Mouse (Mus musculus) midbrain, embryonic 16.5 days (tissue): ENCODE data around the gene Yipf2. TPM values are rescaled to one million over a fixed set of nuclear protein-coding genes. Genes with fewer than 3 reads are reported as not detected.
"Not testable (repeated sequence)": the region's sequence is repeated elsewhere in the genome, so short reads cannot be mapped to it uniquely, and the experiment has no call there.

Source experiments
- ATAC-seq: fragments of 200-750 bp; cut with Nextera tagmentation; 2 replicates; pipeline ENCODE4 v1.8.0; 2017; ENCODE audit warnings: moderate TSS enrichment
- H3K27ac ChIP-seq: fragments of 300-500 bp; sonication (generic); 2 replicates; pipeline ENCODE4 v1.5.1; 2014; ENCODE audit warnings: mild to moderate bottlenecking, low read length, mixed read lengths
- H3K27me3 ChIP-seq: fragments of 300-500 bp; sonication (generic); 2 replicates; pipeline ENCODE4 v1.6.1; 2014; ENCODE audit warnings: low read depth, low read length, mixed read lengths; ENCODE audit not compliant: control insufficient read depth, insufficient read depth
- H3K36me3 ChIP-seq: fragments of 300-500 bp; sonication (generic); 2 replicates; pipeline ENCODE4 v1.6.1; 2014; ENCODE audit warnings: mild to moderate bottlenecking, low read length, moderate library complexity, mixed read lengths; ENCODE audit not compliant: control insufficient read depth, insufficient read depth
- H3K4me1 ChIP-seq: fragments of 300-500 bp; sonication (generic); 2 replicates; pipeline ENCODE4 v1.6.1; 2014; ENCODE audit warnings: mild to moderate bottlenecking, low read length, mixed read lengths; ENCODE audit not compliant: control insufficient read depth, insufficient read depth
- H3K4me2 ChIP-seq: fragments of 300-500 bp; sonication (generic); 2 replicates; pipeline ENCODE4 v1.6.1; 2014; ENCODE audit warnings: mild to moderate bottlenecking, low read length, mixed read lengths
- H3K4me3 ChIP-seq: fragments of 300-500 bp; sonication (generic); 2 replicates; pipeline ENCODE4 v1.5.1; 2014; ENCODE audit warnings: low read depth, mild to moderate bottlenecking, low read length, moderate library complexity, mixed read lengths
- H3K9ac ChIP-seq: fragments of 300-500 bp; sonication (generic); 2 replicates; pipeline ENCODE4 v1.6.1; 2014; ENCODE audit warnings: low read depth, low read length, mixed read lengths
- H3K9me3 ChIP-seq: fragments of 300-500 bp; sonication (generic); replicated peaks from 2 replicates; pipeline ENCODE4 v1.6.1; 2014; ENCODE audit warnings: mild to moderate bottlenecking, low read length, mixed read lengths; ENCODE audit not compliant: control insufficient read depth, poor library complexity, severe bottlenecking
- WGBS: fragments of 180-500 bp; shearing (Covaris S2); extraction: QIAGEN DNeasy Blood & Tissue Kit; methylation state at CpG from one replicate; pipeline ENCODE4 v1.1.7; 2014; 5-methylcytosine and 5-hydroxymethylcytosine counted together
- polyA plus RNA-seq: library from polyadenylated mRNA; unstranded; fragments of >200 nt; fragmentation: Nextera tagmentation; extraction: Ambion mirVana; gene quantifications from 2 replicates; pipeline ENCODE4 v1.2.1, GENCODE M21; 2015

The Yipf2 gene
- polyA plus RNA-seq, 1 experiment from 2014 or later = 26.9 TPM

- WGBS = 49% methylated on average over 10 of the region's 10 CpGs
- ATAC-seq = peak; percentile 64; the same call in 1 of the 2 replicates
- H3K4me2 ChIP-seq = no peak overlapping the region
These were observed 9.2 kb upstream of the Yipf2 start for GRCm38 (mm10) chr9:21601722-21602399.

GRCm38 (mm10) chr9:21601073-21601472 is 8.4 kb upstream of the Yipf2 start:
- ATAC-seq = no peak
- no peak overlapping the region for H3K4me3 ChIP-seq
- 92% methylated on average over 2 of the region's 2 CpGs for WGBS
- no peaks in the 10 kb centered on the region for H3K27me3 ChIP-seq
- H3K4me1 ChIP-seq = no peaks in the 10 kb centered on the region
- 0 out of 2 replicates have a peak, but pooled peaks cover 2% of the 10 kb centered on the region for H3K36me3 ChIP-seq
- no peaks in the 10 kb centered on the region for H3K9me3 ChIP-seq
- no peak overlapping the region for H3K4me2 ChIP-seq
- H3K27ac ChIP-seq = no peak overlapping the region
- H3K9ac ChIP-seq = no peak overlapping the region

More at GRCm38 (mm10) chr9:21601722-21602399, 9.2 kb upstream of the Yipf2 start:
- H3K36me3 ChIP-seq = no peaks in the 10 kb centered on the region
- H3K4me1 ChIP-seq = no peaks in the 10 kb centered on the region
- H3K4me3 ChIP-seq = no peak overlapping the region
- H3K27me3 ChIP-seq = no peaks in the 10 kb centered on the region
- H3K9me3 ChIP-seq = no peaks in the 10 kb centered on the region
- H3K9ac ChIP-seq = no peak overlapping the region
- no peak overlapping the region for H3K27ac ChIP-seq

- ATAC-seq = no peak
- Histone ChIP-seq H3K36me3 (0 out of 2 replicates have a peak, but pooled peaks cover 3% of the 10 kb centered on the region), H3K4me2 (no peak overlapping the region), H3K9ac (no peak overlapping the region), H3K27me3 (no peaks in the 10 kb centered on the region), H3K4me3 (no peak overlapping the region), H3K27ac (no peak overlapping the region), H3K4me1 (peaks cover 1% of the 10 kb centered on the region; the same call in 1 of the 2 replicates), H3K9me3 (no peaks in the 10 kb centered on the region)
- WGBS = 72% methylated on average over 3 of the region's 3 CpGs
These were observed 7.6 kb upstream of the Yipf2 start for GRCm38 (mm10) chr9:21600186-21600585.

- WGBS = 38% methylated on average over 2 of the region's 2 CpGs
- no peaks in the 10 kb centered on the region for H3K9me3 ChIP-seq
- no peak overlapping the region for H3K4me2 ChIP-seq
- H3K27me3 ChIP-seq = no peaks in the 10 kb centered on the region
- H3K4me1 ChIP-seq = peaks cover 18% of the 10 kb centered on the region
- H3K27ac ChIP-seq = no peak overlapping the region
- ATAC-seq = no peak
- H3K4me3 ChIP-seq = no peak overlapping the region
- H3K9ac ChIP-seq = no peak overlapping the region
- H3K36me3 ChIP-seq = 0 out of 2 replicates have a peak, but pooled peaks cover 5% of the 10 kb centered on the region
These were observed 5.6 kb upstream of the Yipf2 start for GRCm38 (mm10) chr9:21598198-21598597.

GRCm38 (mm10) chr9:21594838-21595237 is 2.2 kb upstream of the Yipf2 start:
- Histone ChIP-seq H3K27me3 (no peaks in the 10 kb centered on the region), H3K4me3 (no peak overlapping the region), H3K4me2 (no peak overlapping the region), H3K9ac (no peak overlapping the region), H3K27ac (no peak overlapping the region), H3K36me3 (0 out of 2 replicates have a peak, but pooled peaks cover 8% of the 10 kb centered on the region), H3K4me1 (peaks cover 28% of the 10 kb centered on the region), H3K9me3 (no peaks in the 10 kb centered on the region)
- no peak for ATAC-seq
- 87% methylated on average over 2 of the region's 2 CpGs for WGBS

GRCm38 (mm10) chr9:21594350-21594749 is 1.7 kb upstream of the Yipf2 start:
- ATAC-seq, H3K9me3 ChIP-seq, H3K27ac ChIP-seq, H3K9ac ChIP-seq, H3K27me3 ChIP-seq: not testable (repeated sequence)
- Histone ChIP-seq H3K36me3 (peaks cover 11% of the 10 kb centered on the region), H3K4me2 (peak overlapping the region; percentile 95), H3K4me3 (peak overlapping the region; percentile 98; the same call in 1 of the 2 replicates), H3K4me1 (peaks cover 28% of the 10 kb centered on the region)
- WGBS = 90% methylated on average over 8 of the region's 8 CpGs

- H3K9ac ChIP-seq = peak overlapping the region; percentile 87
- H3K36me3 ChIP-seq = peaks cover 20% of the 10 kb centered on the region
- peak overlapping the region; percentile 86 for H3K27ac ChIP-seq
- H3K4me2 ChIP-seq = peak overlapping the region; percentile 95
- peak overlapping the region; percentile 98 for H3K4me3 ChIP-seq
- H3K9me3 ChIP-seq = no peaks in the 10 kb centered on the region
- 2% methylated on average over 54 of the region's 69 CpGs for WGBS
- no peaks in the 10 kb centered on the region for H3K27me3 ChIP-seq
- ATAC-seq = peak; percentile 63
- peaks cover 28% of the 10 kb centered on the region for H3K4me1 ChIP-seq
These were observed 594 bp upstream of the Yipf2 start for GRCm38 (mm10) chr9:21593122-21593721.

- Histone ChIP-seq H3K4me3 (peak overlapping the region; percentile 98), H3K36me3 (peaks cover 29% of the 10 kb centered on the region), H3K4me2 (peak overlapping the region; percentile 95), H3K9ac (peak overlapping the region; percentile 66), H3K4me1 (peaks cover 28% of the 10 kb centered on the region), H3K9me3 (no peaks in the 10 kb centered on the region), H3K27me3 (no peaks in the 10 kb centered on the region), H3K27ac (peak overlapping the region; percentile 82)
- WGBS = 22% methylated on average over 17 of the region's 17 CpGs
- peak; percentile 83 for ATAC-seq
These were observed 561 bp downstream of the Yipf2 start for GRCm38 (mm10) chr9:21591831-21592702.
